Mouse (Mus musculus): Measurements from ENCODE around the gene Bicc1. TPM values are rescaled to one million over a fixed set of nuclear protein-coding genes. Genes with fewer than 3 reads are reported as not detected.

The Bicc1 gene
- polyA plus RNA-seq, 1 experiment from 2014 or later: 6.4 TPM

- WGBS: 68% methylated on average over 11 of the region's 11 CpGs
- Histone ChIP-seq H3K27ac (ENCODE audit: low read depth, low read length) (no peak overlapping the region), H3K4me1 (replicated peaks; ENCODE audit: control insufficient read depth, insufficient read depth, low read length) (no peaks in the 10 kb centered on the region), H3K9ac (ENCODE audit: low read depth, low read length) (no peak overlapping the region), H3K4me2 (replicated peaks; ENCODE audit: low read depth) (no peak overlapping the region), H3K36me3 (ENCODE audit: control insufficient read depth, insufficient read depth) (no peaks in the 10 kb centered on the region), H3K9me3 (ENCODE audit: control insufficient read depth) (no peaks in the 10 kb centered on the region), H3K27me3 (replicated peaks; ENCODE audit: control insufficient read depth, insufficient read depth, low read length) (no peaks in the 10 kb centered on the region), H3K4me3 (ENCODE audit: low read depth, low read length) (no peak overlapping the region)
- no peak for TF ChIP-seq CTCF (IDR thresholded peaks at IDR 0.05; ENCODE audit: low read depth)
- no peak for ATAC-seq
Observed at GRCm38 (mm10) chr10:70983036-70983670, 176.3 kb downstream of the Bicc1 start.

GRCm38 (mm10) chr10:70982156-70982555, 177.3 kb downstream of the Bicc1 start:
- WGBS: 86% methylated on average over 7 of the region's 7 CpGs
- H3K4me3 ChIP-seq (ENCODE audit: low read depth, low read length): no peak overlapping the region

GRCm38 (mm10) chr10:70979657-70980056, 179.8 kb downstream of the Bicc1 start:
- no peak overlapping the region for H3K4me3 ChIP-seq (ENCODE audit: low read depth, low read length)
- H3K36me3 ChIP-seq (ENCODE audit: control insufficient read depth, insufficient read depth): no peaks in the 10 kb centered on the region
- H3K4me1 ChIP-seq (replicated peaks; ENCODE audit: control insufficient read depth, insufficient read depth, low read length): no peaks in the 10 kb centered on the region
- H3K27me3 ChIP-seq (replicated peaks; ENCODE audit: control insufficient read depth, insufficient read depth, low read length): no peaks in the 10 kb centered on the region
- H3K9ac ChIP-seq (ENCODE audit: low read depth, low read length): no peak overlapping the region
- ATAC-seq: no peak
- no peak overlapping the region for H3K27ac ChIP-seq (ENCODE audit: low read depth, low read length)
- TF ChIP-seq CTCF (IDR thresholded peaks at IDR 0.05; ENCODE audit: low read depth): no peak
- 93% methylated on average over 8 of the region's 8 CpGs for WGBS
- H3K4me2 ChIP-seq (replicated peaks; ENCODE audit: low read depth): no peak overlapping the region
- H3K9me3 ChIP-seq (ENCODE audit: control insufficient read depth): no peaks in the 10 kb centered on the region

More at GRCm38 (mm10) chr10:70982156-70982555, 177.3 kb downstream of the Bicc1 start:
- H3K27me3 ChIP-seq (replicated peaks; ENCODE audit: control insufficient read depth, insufficient read depth, low read length): no peaks in the 10 kb centered on the region
- TF ChIP-seq CTCF (IDR thresholded peaks at IDR 0.05; ENCODE audit: low read depth): no peak
- no peak overlapping the region for H3K27ac ChIP-seq (ENCODE audit: low read depth, low read length)
- no peaks in the 10 kb centered on the region for H3K36me3 ChIP-seq (ENCODE audit: control insufficient read depth, insufficient read depth)
- no peak overlapping the region for H3K4me2 ChIP-seq (replicated peaks; ENCODE audit: low read depth)
- no peak overlapping the region for H3K9ac ChIP-seq (ENCODE audit: low read depth, low read length)
- H3K9me3 ChIP-seq (ENCODE audit: control insufficient read depth): no peaks in the 10 kb centered on the region
- ATAC-seq: no peak
- H3K4me1 ChIP-seq (replicated peaks; ENCODE audit: control insufficient read depth, insufficient read depth, low read length): no peaks in the 10 kb centered on the region

GRCm38 (mm10) chr10:70977141-70977540, 182.4 kb downstream of the Bicc1 start:
- Histone ChIP-seq H3K4me2 (replicated peaks; ENCODE audit: low read depth) (no peak overlapping the region), H3K27ac (ENCODE audit: low read depth, low read length) (no peak overlapping the region), H3K36me3 (ENCODE audit: control insufficient read depth, insufficient read depth) (no peaks in the 10 kb centered on the region), H3K4me1 (replicated peaks; ENCODE audit: control insufficient read depth, insufficient read depth, low read length) (no peaks in the 10 kb centered on the region), H3K9ac (ENCODE audit: low read depth, low read length) (no peak overlapping the region), H3K9me3 (ENCODE audit: control insufficient read depth) (no peaks in the 10 kb centered on the region), H3K27me3 (replicated peaks; ENCODE audit: control insufficient read depth, insufficient read depth, low read length) (no peaks in the 10 kb centered on the region), H3K4me3 (ENCODE audit: low read depth, low read length) (no peak overlapping the region)
- no peak for ATAC-seq
- WGBS: 62% methylated on average over 6 of the region's 6 CpGs
- TF ChIP-seq CTCF (IDR thresholded peaks at IDR 0.05; ENCODE audit: low read depth): no peak

- H3K4me3 ChIP-seq (ENCODE audit: low read depth, low read length): no peak overlapping the region
- no peaks in the 10 kb centered on the region for H3K36me3 ChIP-seq (ENCODE audit: control insufficient read depth, insufficient read depth)
- no peaks in the 10 kb centered on the region for H3K27me3 ChIP-seq (replicated peaks; ENCODE audit: control insufficient read depth, insufficient read depth, low read length)
- 60% methylated on average over 9 of the region's 9 CpGs for WGBS
- H3K9ac ChIP-seq (ENCODE audit: low read depth, low read length): no peak overlapping the region
- no peaks in the 10 kb centered on the region for H3K4me1 ChIP-seq (replicated peaks; ENCODE audit: control insufficient read depth, insufficient read depth, low read length)
- no peak overlapping the region for H3K27ac ChIP-seq (ENCODE audit: low read depth, low read length)
- H3K9me3 ChIP-seq (ENCODE audit: control insufficient read depth): no peaks in the 10 kb centered on the region
- ATAC-seq: no peak
- TF ChIP-seq CTCF (IDR thresholded peaks at IDR 0.05; ENCODE audit: low read depth): no peak
- H3K4me2 ChIP-seq (replicated peaks; ENCODE audit: low read depth): no peak overlapping the region
Observed at GRCm38 (mm10) chr10:70976633-70977032, 182.9 kb downstream of the Bicc1 start.

GRCm38 (mm10) chr10:70971156-70971555, 188.3 kb downstream of the Bicc1 start:
- 87% methylated on average over 11 of the region's 11 CpGs for WGBS
- Histone ChIP-seq H3K27ac (ENCODE audit: low read depth, low read length) (no peak overlapping the region), H3K4me3 (ENCODE audit: low read depth, low read length) (no peak overlapping the region), H3K9ac (ENCODE audit: low read depth, low read length) (no peak overlapping the region), H3K36me3 (ENCODE audit: control insufficient read depth, insufficient read depth) (no peaks in the 10 kb centered on the region), H3K4me1 (replicated peaks; ENCODE audit: control insufficient read depth, insufficient read depth, low read length) (no peaks in the 10 kb centered on the region), H3K9me3 (ENCODE audit: control insufficient read depth) (no peaks in the 10 kb centered on the region), H3K27me3 (replicated peaks; ENCODE audit: control insufficient read depth, insufficient read depth, low read length) (no peaks in the 10 kb centered on the region), H3K4me2 (replicated peaks; ENCODE audit: low read depth) (no peak overlapping the region)
- ATAC-seq: no peak
- no peak for TF ChIP-seq CTCF (IDR thresholded peaks at IDR 0.05; ENCODE audit: low read depth)

Data from intestine, postnatal 0 days (tissue).